Mouse (Mus musculus) granulocyte monocyte progenitor cell, adult 5-6 weeks (primary cell): ENCODE results near the gene Ngrn. TPM values are rescaled to one million over a fixed set of nuclear protein-coding genes. Genes with fewer than 3 reads are reported as not detected.

Source experiments
- ATAC-seq: replicated peaks from 2 replicates; pipeline ENCODE4 v1.8.0; 2016; ENCODE audit warnings: mild to moderate bottlenecking, moderate TSS enrichment, inconsistent platforms; ENCODE audit not compliant: poor library complexity, severe bottlenecking
- total RNA-seq, 2 experiments: library from RNA; stranded (forward) in 1 of 2; stranded (reverse) in 1 of 2; fragments of 200-712, 200-1000 nt in 1 of 2; fragments of >200 nt in 1 of 2; fragmentation: Nextera tagmentation in 1 of 2; gene quantifications; 2 replicates each; pipeline ENCODE4 v1.2.3; 2014 to 2017

Ngrn gene
- total RNA-seq, 2 experiments from 2014 or later: 23.7 to 33.9 TPM

GRCm38 (mm10) chr7:80257706-80258105 lies 3.3 kb upstream of the Ngrn start:
- ATAC-seq: no peak

GRCm38 (mm10) chr7:80261372-80261990 lies 466 bp downstream of the Ngrn start:
- peak; percentile 45 for ATAC-seq

GRCm38 (mm10) chr7:80264606-80265005 lies 3.6 kb downstream of the Ngrn start:
- no peak for ATAC-seq

- ATAC-seq: no peak
These were observed 6.7 kb downstream of the Ngrn start for GRCm38 (mm10) chr7:80267764-80268163.

GRCm38 (mm10) chr7:80268897-80269750 lies 8.1 kb downstream of the Ngrn start, which contains the start of gene Vps33b:
TSS of gene Vps33b (plus strand) at chr7:80269649.
- peak; percentile 98 for ATAC-seq

- peak; percentile 26 for ATAC-seq
These were observed 8.8 kb downstream of the Ngrn start for GRCm38 (mm10) chr7:80269751-80270255.

GRCm38 (mm10) chr7:80273456-80273855 lies 12.4 kb downstream of the Ngrn start:
- no peak for ATAC-seq

- ATAC-seq: no peak
These were observed 15.4 kb downstream of the Ngrn start for GRCm38 (mm10) chr7:80276374-80276773.

- ATAC-seq: no peak
These were observed 19.0 kb downstream of the Ngrn start for GRCm38 (mm10) chr7:80280032-80280431.

GRCm38 (mm10) chr7:80280998-80281397 lies 20.0 kb downstream of the Ngrn start:
- ATAC-seq: no peak

GRCm38 (mm10) chr7:80281646-80282045 lies 20.6 kb downstream of the Ngrn start:
- ATAC-seq: no peak

GRCm38 (mm10) chr7:80283226-80283918 lies 22.4 kb downstream of the Ngrn start:
- no peak for ATAC-seq

- ATAC-seq: no peak
These were observed 23.4 kb downstream of the Ngrn start for GRCm38 (mm10) chr7:80284391-80284790.

GRCm38 (mm10) chr7:80285725-80286124 lies 24.7 kb downstream of the Ngrn start:
- ATAC-seq: no peak

- ATAC-seq: no peak
These were observed 26.7 kb downstream of the Ngrn start for GRCm38 (mm10) chr7:80287736-80288135.

GRCm38 (mm10) chr7:80294062-80294763 lies 33.2 kb downstream of the Ngrn start, which contains the start of gene Prc1:
TSS of gene Prc1 (plus strand) at chr7:80294450.
- peak; percentile 99 for ATAC-seq

GRCm38 (mm10) chr7:80294764-80295648 lies 34.0 kb downstream of the Ngrn start:
- ATAC-seq: peak; percentile 32

GRCm38 (mm10) chr7:80296462-80296861 lies 35.4 kb downstream of the Ngrn start:
- no peak for ATAC-seq

GRCm38 (mm10) chr7:80297041-80297440 lies 36.0 kb downstream of the Ngrn start:
- no peak for ATAC-seq
